Mouse (Mus musculus): Measurements from ENCODE around the gene Klhl23.

DNA sequence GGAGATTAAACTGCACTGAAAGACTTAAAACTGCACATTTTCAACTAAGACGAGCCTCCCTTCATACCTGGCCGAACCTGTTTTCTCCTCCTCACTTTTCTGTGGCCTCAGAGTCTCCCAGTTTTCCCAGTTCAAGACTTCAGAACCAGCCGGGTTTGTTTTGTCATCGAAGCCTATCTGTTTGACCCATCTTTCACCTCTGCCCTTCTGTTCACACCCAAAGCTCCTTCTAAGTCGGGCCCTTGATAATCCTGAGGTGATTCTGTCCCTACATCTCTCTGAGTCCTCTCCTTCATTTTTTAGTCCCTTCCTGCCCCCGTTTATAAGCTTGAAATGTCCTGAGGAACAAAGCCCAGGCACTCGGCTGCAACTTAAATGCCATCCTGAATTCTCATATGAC, 6.3 kb downstream of the Klhl23 start:
- no peak for TF ChIP-seq POLR2A (IDR thresholded peaks at IDR 0.05; ENCODE audit: low read depth, low read length)
- TF ChIP-seq CTCF (IDR thresholded peaks at IDR 0.05; ENCODE audit: borderline replicate concordance, insufficient read depth, low read length), result no peak

Data from embryonic fibroblast, embryonic 13.5 days (primary cell).